Mouse (Mus musculus) lung, postnatal 14 days (tissue): Measurements from ENCODE around the gene Gm21973.

ENCODE experiments used
- DNase-seq: peaks from one replicate; pipeline ENCODE4 v3.0.0; 2021

The Gm21973 gene

GRCm38 (mm10) chr15:10325080-10325479 is at the start of gene Gm21973:
Gm21973 (plus strand) TSS chr15:10325380.
- DNase-seq: no peak

- DNase-seq: no peak
Measured at GRCm38 (mm10) chr15:10276386-10276785, 48.8 kb upstream of the Gm21973 start.

GRCm38 (mm10) chr15:10277461-10277860 is 47.7 kb upstream of the Gm21973 start:
- no peak for DNase-seq

GRCm38 (mm10) chr15:10281546-10281945 is 43.6 kb upstream of the Gm21973 start:
- DNase-seq: peak; percentile 30

GRCm38 (mm10) chr15:10283661-10284060 is 41.5 kb upstream of the Gm21973 start:
- DNase-seq: no peak

- no peak for DNase-seq
Measured at GRCm38 (mm10) chr15:10296570-10296969, 28.6 kb upstream of the Gm21973 start.

- DNase-seq: no peak
Measured at GRCm38 (mm10) chr15:10298058-10298457, 27.1 kb upstream of the Gm21973 start.

- DNase-seq: no peak
Measured at GRCm38 (mm10) chr15:10299467-10299866, 25.7 kb upstream of the Gm21973 start.

GRCm38 (mm10) chr15:10306461-10306860 is 18.7 kb upstream of the Gm21973 start:
- no peak for DNase-seq

GRCm38 (mm10) chr15:10311826-10312225 is 13.4 kb upstream of the Gm21973 start:
- no peak for DNase-seq

- peak; percentile 64 for DNase-seq
Measured at GRCm38 (mm10) chr15:10313522-10314455, 11.4 kb upstream of the Gm21973 start.

- DNase-seq: no peak
Measured at GRCm38 (mm10) chr15:10330626-10331025, 5.4 kb downstream of the Gm21973 start.

GRCm38 (mm10) chr15:10332566-10332965 is 7.4 kb downstream of the Gm21973 start:
- DNase-seq: no peak

- DNase-seq: peak; percentile 4
Measured at GRCm38 (mm10) chr15:10338606-10339005, 13.4 kb downstream of the Gm21973 start.

GRCm38 (mm10) chr15:10347044-10347443 is 21.9 kb downstream of the Gm21973 start:
- DNase-seq: no peak

GRCm38 (mm10) chr15:10358039-10358948 is 33.1 kb downstream of the Gm21973 start, which contains the start of gene Agxt2:
Agxt2 (plus strand) TSS chr15:10358532.
- DNase-seq: no peak

GRCm38 (mm10) chr15:10366331-10366730 is 41.2 kb downstream of the Gm21973 start:
- DNase-seq: no peak

GRCm38 (mm10) chr15:10375404-10375803 is 50.2 kb downstream of the Gm21973 start:
- no peak for DNase-seq

GRCm38 (mm10) chr15:10378338-10378959 is 53.3 kb downstream of the Gm21973 start:
- no peak for DNase-seq

- no peak for DNase-seq
Measured at GRCm38 (mm10) chr15:10379757-10380458, 54.7 kb downstream of the Gm21973 start.

- DNase-seq: no peak
Measured at GRCm38 (mm10) chr15:10387263-10387662, 62.1 kb downstream of the Gm21973 start.

GRCm38 (mm10) chr15:10399795-10400194 is 74.6 kb downstream of the Gm21973 start:
- peak; percentile 28 for DNase-seq
